ENCODE assay signal across 12 mouse cellular contexts in genomic region chr1:187872208-187872607, GRCm38 (mm10).
"Had no signal": no experiment of that assay in that cellular context is flagged by ENCODE, and none has a peak within 500 bp of the region (broad histone marks: within the 10 kb centered on the region; RNA-seq: fewer than 3 reads in every experiment).

No protein-coding gene starts in this region.

- DNase-seq: kidney, adult 8-10 months; kidney, postnatal 25 days; lung, embryonic 14.5 days; lung, postnatal 10 days; right cerebral cortex, postnatal 14 days; thymus, adult 18-20 months; thymus, postnatal 36 days had no signal

- H3K4me3 ChIP-seq: limb, embryonic 15.5 days; liver, embryonic 12.5 days; megakaryocyte, embryonic 14.5 days; midbrain, embryonic 12.5 days had no signal

- H3K4me1 ChIP-seq: limb, embryonic 15.5 days; liver, embryonic 12.5 days; megakaryocyte, embryonic 14.5 days; midbrain, embryonic 12.5 days had no signal

- H3K9me3 ChIP-seq: limb, embryonic 15.5 days; liver, embryonic 12.5 days; midbrain, embryonic 12.5 days had no signal

- H3K4me2 ChIP-seq: limb, embryonic 15.5 days; liver, embryonic 12.5 days; lung, embryonic 14.5 days; midbrain, embryonic 12.5 days had no signal

- H3K9ac ChIP-seq: limb, embryonic 15.5 days; liver, embryonic 12.5 days; lung, embryonic 14.5 days; midbrain, embryonic 12.5 days had no signal

- H3K36me3 ChIP-seq: limb, embryonic 15.5 days; liver, embryonic 12.5 days; midbrain, embryonic 12.5 days had no signal

- ATAC-seq: liver, embryonic 12.5 days had no signal

- H3K27ac ChIP-seq: limb, embryonic 15.5 days; liver, embryonic 12.5 days; macrophage; midbrain, embryonic 12.5 days had no signal

- H3K27me3 ChIP-seq: limb, embryonic 15.5 days; liver, embryonic 12.5 days; megakaryocyte, embryonic 14.5 days; midbrain, embryonic 12.5 days had no signal
